20 mouse cellular contexts compared by ENCODE assay signal in the genomic region with DNA sequence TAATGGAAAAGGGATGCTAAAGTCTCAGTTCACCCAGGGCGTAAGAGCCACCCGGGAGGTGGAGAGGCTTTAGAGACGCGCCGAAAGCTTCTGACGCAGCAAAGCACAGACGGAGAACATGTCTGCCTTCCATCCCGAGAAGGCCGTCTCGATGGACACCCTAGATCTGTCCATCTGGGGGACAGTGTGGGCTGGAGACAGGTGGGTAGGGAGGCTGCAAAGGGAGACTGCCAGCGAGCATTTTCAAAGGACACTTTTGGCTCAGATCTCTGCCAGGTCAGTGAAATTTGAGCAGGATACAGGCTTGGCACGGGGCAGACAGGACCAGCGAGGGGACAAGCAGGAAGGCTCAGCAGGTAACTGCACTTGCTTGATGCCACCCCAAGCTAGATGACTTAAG. TPM values are rescaled to one million over a fixed set of nuclear protein-coding genes. Genes with fewer than 3 reads are reported as not detected.
A peak's percentile ranks its signal among the peaks of the same experiment; 100 is the strongest.
DNase-seq lines count a peak whose midpoint lies in the region; TF ChIP-seq lines count a peak whose summit lies in the region.
"Had no signal": no experiment of that assay in that cellular context is flagged by ENCODE, and none has a peak within 500 bp of the region (broad histone marks: within the 10 kb centered on the region; RNA-seq: fewer than 3 reads in every experiment).

No protein-coding gene starts in this region.

- peak overlapping the region; percentile 74 for H3K27ac ChIP-seq in cerebellum, adult 2 months (ENCODE audit: insufficient read depth, low read length)
- no peak overlapping the region for H3K27ac ChIP-seq in heart, adult 2 months
- H3K27ac ChIP-seq in embryonic facial prominence, embryonic 10.5 days (replicated peaks) = no peak overlapping the region
- H3K27ac ChIP-seq: embryonic facial prominence, embryonic 12.5 days; forebrain, embryonic 15.5 days; hindbrain, embryonic 10.5 days; hindbrain, embryonic 14.5 days; intestine, embryonic 15.5 days; kidney, embryonic 15.5 days had no signal

- DNase-seq in brain, adult 2 months (ENCODE audit: low read depth, low spot score) = peak; percentile 87
- peak; percentile 63 to 79 for DNase-seq in cerebellum, adult 2 months
- DNase-seq in cerebellum, postnatal 10 days = peak; percentile 19 to 20
- no peak for DNase-seq in heart, adult 2 months
- no peak for DNase-seq in embryonic facial prominence, embryonic 10.5 days (ENCODE audit: low spot score)
- DNase-seq in ovary, postnatal 14 days (ENCODE audit: low spot score) = no peak
- no peak for DNase-seq in kidney, adult 9 months
- DNase-seq: adrenal gland, postnatal 14 days; gastrocnemius, postnatal 10 days; heart, adult 18-20 months; kidney, adult 18-20 months had no signal

- H3K79me2 ChIP-seq in heart, adult 2 months (replicated peaks; ENCODE audit: control insufficient read depth, insufficient read depth, low read length) = no peaks in the 10 kb centered on the region

- no peaks in the 10 kb centered on the region for H3K27me3 ChIP-seq in E14TG2a.4 (ENCODE audit: insufficient read depth, low read length)
- no peaks in the 10 kb centered on the region for H3K27me3 ChIP-seq in cerebellum, adult 2 months (ENCODE audit: control insufficient read depth, insufficient read depth, low read length)
- no peaks in the 10 kb centered on the region for H3K27me3 ChIP-seq in heart, adult 2 months (ENCODE audit: control insufficient read depth, insufficient read depth, low read length)
- H3K27me3 ChIP-seq in embryonic facial prominence, embryonic 10.5 days (replicated peaks; ENCODE audit: low read depth, poor library complexity, severe bottlenecking) = no peaks in the 10 kb centered on the region
- H3K27me3 ChIP-seq: embryonic facial prominence, embryonic 12.5 days; forebrain, embryonic 15.5 days; heart, embryonic 12.5 days; intestine, embryonic 15.5 days; kidney, embryonic 15.5 days; Patski had no signal

- WGBS in cerebellum, adult 2 months = 22% methylated on average over 13 of the region's 13 CpGs
- 91% methylated on average over 13 of the region's 13 CpGs for WGBS in heart, adult 2 months
- WGBS in embryonic facial prominence, embryonic 10.5 days = 94% methylated on average over 13 of the region's 13 CpGs

- H3K4me3 ChIP-seq in E14TG2a.4 (replicated peaks; ENCODE audit: low read length) = peak overlapping the region; percentile 23
- peak overlapping the region; percentile 22 for H3K4me3 ChIP-seq in cerebellum, adult 2 months (replicated peaks; ENCODE audit: insufficient read depth, low read depth, low read length)
- H3K4me3 ChIP-seq in heart, adult 2 months = no peak overlapping the region
- H3K4me3 ChIP-seq in embryonic facial prominence, embryonic 10.5 days = no peak overlapping the region
- H3K4me3 ChIP-seq: embryonic facial prominence, embryonic 12.5 days; forebrain, embryonic 15.5 days; heart, embryonic 12.5 days; hindbrain, embryonic 10.5 days; intestine, embryonic 15.5 days; kidney, embryonic 15.5 days had no signal

- intact Hi-C loops in heart, adult 2 months (cut with DNase I) = no loop called here

- TF ChIP-seq POLR2A in cerebellum, adult 2 months (IDR thresholded peaks at IDR 0.05; ENCODE audit: borderline replicate concordance, insufficient read depth, low read length) = 0 out of 2 replicates have a peak, but pooled peaks have one; percentile 9
- no peak for TF ChIP-seq POLR2A in heart, adult 2 months (IDR thresholded peaks at IDR 0.05; ENCODE audit: insufficient read depth, low read depth, low read length)

- TF ChIP-seq EP300 in heart, adult 2 months (IDR thresholded peaks at IDR 0.05; ENCODE audit: insufficient read depth, low read depth, low read length) = no peak

- no peak overlapping the region for H3K9ac ChIP-seq in heart, adult 2 months (ENCODE audit: low read depth, low read length)
- H3K9ac ChIP-seq: embryonic facial prominence, embryonic 12.5 days; forebrain, embryonic 15.5 days; heart, embryonic 12.5 days; hindbrain, embryonic 14.5 days; intestine, embryonic 15.5 days; kidney, embryonic 15.5 days had no signal

- H3K4me1 ChIP-seq in E14TG2a.4 (replicated peaks; ENCODE audit: low read depth, low read length) = peaks cover 91% of the 10 kb centered on the region
- peaks cover 9% of the 10 kb centered on the region for H3K4me1 ChIP-seq in cerebellum, adult 2 months (ENCODE audit: control insufficient read depth, insufficient read depth, low read length)
- no peaks in the 10 kb centered on the region for H3K4me1 ChIP-seq in heart, adult 2 months (ENCODE audit: control insufficient read depth, insufficient read depth, low read length)
- no peaks in the 10 kb centered on the region; the same call in 1 of the 2 replicates for H3K4me1 ChIP-seq in embryonic facial prominence, embryonic 10.5 days
- H3K4me1 ChIP-seq: embryonic facial prominence, embryonic 12.5 days; forebrain, embryonic 15.5 days had no signal

- TF ChIP-seq CTCF in E14TG2a.4 (conservative IDR thresholded peaks at IDR 0.05; ENCODE audit: low read length) = no peak
- no peak for TF ChIP-seq CTCF in cerebellum, adult 2 months (IDR thresholded peaks at IDR 0.05; ENCODE audit: borderline replicate concordance, insufficient read depth, low read depth, low read length)
- no peak for TF ChIP-seq CTCF in heart, adult 2 months (IDR thresholded peaks at IDR 0.05)

- no peaks in the 10 kb centered on the region for H3K9me3 ChIP-seq in E14TG2a.4 (ENCODE audit: low read length)
- H3K9me3 ChIP-seq in embryonic facial prominence, embryonic 10.5 days = no peaks in the 10 kb centered on the region
- H3K9me3 ChIP-seq: embryonic facial prominence, embryonic 12.5 days; forebrain, embryonic 15.5 days; heart, embryonic 12.5 days; hindbrain, embryonic 10.5 days; intestine, embryonic 15.5 days; kidney, embryonic 15.5 days had no signal

- peaks cover 84% of the 10 kb centered on the region for H3K36me3 ChIP-seq in E14TG2a.4 (ENCODE audit: insufficient read depth, low read length)
- no peaks in the 10 kb centered on the region for H3K36me3 ChIP-seq in heart, adult 2 months (ENCODE audit: control insufficient read depth, insufficient read depth, low read length)
- no peaks in the 10 kb centered on the region for H3K36me3 ChIP-seq in embryonic facial prominence, embryonic 10.5 days (replicated peaks)
- H3K36me3 ChIP-seq: embryonic facial prominence, embryonic 12.5 days; forebrain, embryonic 15.5 days; heart, embryonic 12.5 days; hindbrain, embryonic 10.5 days; intestine, embryonic 15.5 days; kidney, embryonic 15.5 days had no signal

RNA-seq across cellular contexts. Expression of a gene that starts 9.9 kb away (rescaled TPM):
- 36.2 and 38.4 TPM in 2 replicates for polyA plus RNA-seq in cerebellum, adult 2 months (2012; rRNA removed)
- total RNA-seq in heart, adult 2 months (2021) = 10 to 100 TPM; 17.4 to 28.0 TPM
- 7.5 and 13.0 TPM in 2 replicates for polyA plus RNA-seq in heart, adult 2 months (2012; rRNA removed)
- polyA plus RNA-seq in embryonic facial prominence, embryonic 10.5 days (2016; fragmentation: Nextera tagmentation; extraction: Ambion mirVana) = 22.1 and 24.3 TPM in 2 replicates

Comparison
In these comparisons a context has a peak if more than half of its experiments do, and no peak if none do; other contexts are left out.
1. H3K4me3 ChIP-seq: peak in E14TG2a.4 (single experiment) and cerebellum, adult 2 months (single experiment); none in heart, adult 2 months (single experiment) and embryonic facial prominence, embryonic 10.5 days (single experiment).
2. DNase-seq: peak in brain, adult 2 months (single experiment), cerebellum, adult 2 months (2 of 2) and cerebellum, postnatal 10 days (2 of 2); none in heart, adult 2 months (0 of 2), embryonic facial prominence, embryonic 10.5 days (single experiment), ovary, postnatal 14 days (single experiment) and kidney, adult 9 months (single experiment).